Mouse (Mus musculus) mouse embryonic stem cell (cell line): ENCODE measurements around the gene Fam19a4.
"Not testable (repeated sequence)": the region's sequence is repeated elsewhere in the genome, so short reads cannot be mapped to it uniquely, and the experiment has no call there.

ENCODE experiments used
- in situ Hi-C, 2 experiments: fragments of 300-500 bp; cut with MboI; formaldehyde crosslinking; loops; 1 replicate in 1 of 2; 3 replicates in 1 of 2; pipeline ENCODE4 v1.14.3; 2019 to 2020; ENCODE audit warnings: low sequenced_read_pairs in 2 of 2, low pct_unique_long_range_greater_than_20kb in 1 of 2, mixed read lengths in 1 of 2; ENCODE audit not compliant: unreplicated experiment in 1 of 2

The Fam19a4 gene

GRCm38 (mm10) chr6:97005038-97005437, 55.2 kb downstream of the Fam19a4 start:
- in situ Hi-C loops: no loop called here

- in situ Hi-C loops: no loop called here
Measured at GRCm38 (mm10) chr6:96995556-96996159, 64.6 kb downstream of the Fam19a4 start.

GRCm38 (mm10) chr6:96991741-96992140, 68.5 kb downstream of the Fam19a4 start:
- in situ Hi-C loops: no loop called here

GRCm38 (mm10) chr6:96977537-96977936, 82.7 kb downstream of the Fam19a4 start:
- in situ Hi-C loops: no loop called here

- in situ Hi-C loops: no loop called here
Measured at GRCm38 (mm10) chr6:96944796-96945195, 115.4 kb downstream of the Fam19a4 start.

- in situ Hi-C loops: no loop called here
Measured at GRCm38 (mm10) chr6:96935776-96936175, 124.4 kb downstream of the Fam19a4 start.

- in situ Hi-C loops: no loop called here
Measured at GRCm38 (mm10) chr6:96909061-96909480, 151.1 kb downstream of the Fam19a4 start.

GRCm38 (mm10) chr6:96877105-96877504, 183.1 kb downstream of the Fam19a4 start:
- in situ Hi-C loops: not testable (repeated sequence)

GRCm38 (mm10) chr6:96876651-96877050, 183.6 kb downstream of the Fam19a4 start:
- in situ Hi-C loops: not testable (repeated sequence)

- in situ Hi-C loops: loop anchor here in 1 of 2 experiments (5.0 kb wide), 1 partner anchor 254 kb away; no protein-coding TSS in a partner anchor
Measured at GRCm38 (mm10) chr6:96853065-96853464, 207.1 kb downstream of the Fam19a4 start.

- in situ Hi-C loops: loop anchor here (10.0 to 25.0 kb wide), 2 partner anchors 261 to 957 kb away; no protein-coding TSS in a partner anchor
Measured at GRCm38 (mm10) chr6:96843944-96844343, 216.3 kb downstream of the Fam19a4 start.

- in situ Hi-C loops: loop anchor here (10.0 to 25.0 kb wide), 2 partner anchors 264 to 953 kb away; no protein-coding TSS in a partner anchor
Measured at GRCm38 (mm10) chr6:96840634-96841033, 219.6 kb downstream of the Fam19a4 start.

GRCm38 (mm10) chr6:96826626-96827025, 233.6 kb downstream of the Fam19a4 start:
- in situ Hi-C loops: loop anchor here in 1 of 2 experiments (25.0 kb wide), 1 partner anchor 939 kb away; no protein-coding TSS in a partner anchor

GRCm38 (mm10) chr6:96802981-96803380, 257.2 kb downstream of the Fam19a4 start:
- in situ Hi-C loops: no loop called here

- in situ Hi-C loops: no loop called here
Measured at GRCm38 (mm10) chr6:96798746-96799145, 261.5 kb downstream of the Fam19a4 start.

GRCm38 (mm10) chr6:96797451-96797850, 262.8 kb downstream of the Fam19a4 start:
- in situ Hi-C loops: no loop called here
